Mouse (Mus musculus) erythroblast, embryonic 14.5 days (primary cell): ENCODE measurements around the gene Senp2. TPM values are rescaled to one million over a fixed set of nuclear protein-coding genes. Genes with fewer than 3 reads are reported as not detected.

Source experiments
- H3K27me3 ChIP-seq: 2 replicates; pipeline ENCODE4 v1.6.1; 2012; ENCODE audit warnings: inconsistent platforms; ENCODE audit not compliant: control insufficient read depth
- H3K36me3 ChIP-seq: 2 replicates; pipeline ENCODE4 v1.6.1; 2012; ENCODE audit warnings: mild to moderate bottlenecking, inconsistent platforms; ENCODE audit not compliant: control insufficient read depth
- H3K4me1 ChIP-seq: 2 replicates; pipeline ENCODE4 v1.6.1; 2012; ENCODE audit warnings: inconsistent platforms; ENCODE audit not compliant: control insufficient read depth
- H3K4me3 ChIP-seq: replicated peaks from 2 replicates; pipeline ENCODE3; 2012; ENCODE audit warnings: moderate library complexity, mild to moderate bottlenecking, inconsistent platforms
- H3K9me3 ChIP-seq: 2 replicates; pipeline ENCODE4 v1.6.1; 2012; ENCODE audit warnings: low read length, inconsistent platforms, mixed read lengths; ENCODE audit not compliant: control insufficient read depth
- GATA1 ChIP-seq: IDR thresholded peaks from 2 replicates; pipeline ENCODE4 v1.6.1; 2012; ENCODE audit warnings: low read length, inconsistent platforms, mixed read lengths
- TAL1 ChIP-seq: IDR thresholded peaks from 3 replicates; pipeline ENCODE4 v1.6.1; 2012; ENCODE audit warnings: low read length, inconsistent platforms, mixed read lengths
- polyA plus RNA-seq: library from polyadenylated mRNA; stranded (reverse); fragments of >175 nt; gene quantifications from 2 replicates; pipeline ENCODE4 v1.2.3, GENCODE M21; 2012

The Senp2 gene
- polyA plus RNA-seq, 1 experiment, result 1.5 TPM

GRCm38 (mm10) chr16:22071361-22071760 is 62.1 kb downstream of the Senp2 start:
- no peaks in the 10 kb centered on the region for H3K9me3 ChIP-seq
- no peak overlapping the region for H3K4me3 ChIP-seq
- no peaks in the 10 kb centered on the region for H3K4me1 ChIP-seq
- TF ChIP-seq GATA1 (no peak), TAL1 (no peak)
- peaks cover 2% of the 10 kb centered on the region; the same call in 1 of the 2 replicates for H3K36me3 ChIP-seq
- H3K27me3 ChIP-seq, result no peaks in the 10 kb centered on the region

DNA sequence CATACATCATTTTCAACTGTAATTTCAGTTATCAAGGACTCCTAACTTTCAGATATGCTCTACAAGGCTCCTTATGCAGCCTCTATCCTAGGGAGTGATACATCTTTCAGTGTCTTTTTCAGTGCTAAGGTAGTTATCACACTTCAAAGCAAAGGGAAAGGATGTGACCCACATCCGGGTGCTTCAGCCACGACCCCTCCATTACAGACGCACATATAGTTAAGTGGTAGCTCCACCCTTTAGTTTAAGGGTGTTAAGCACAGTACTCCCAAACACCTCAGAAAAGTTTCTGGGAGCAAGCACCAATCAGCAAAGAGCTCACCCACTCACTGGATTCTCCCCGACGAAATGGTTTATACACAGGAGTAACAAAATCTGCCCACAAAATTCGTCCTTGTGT is 65.8 kb downstream of the Senp2 start:
- Histone ChIP-seq H3K27me3 (no peaks in the 10 kb centered on the region), H3K9me3 (no peaks in the 10 kb centered on the region), H3K4me3 (no peak overlapping the region), H3K4me1 (no peaks in the 10 kb centered on the region), H3K36me3 (peaks cover 2% of the 10 kb centered on the region; the same call in 1 of the 2 replicates)
- no peak for TF ChIP-seq TAL1
- no peak for TF ChIP-seq GATA1

DNA sequence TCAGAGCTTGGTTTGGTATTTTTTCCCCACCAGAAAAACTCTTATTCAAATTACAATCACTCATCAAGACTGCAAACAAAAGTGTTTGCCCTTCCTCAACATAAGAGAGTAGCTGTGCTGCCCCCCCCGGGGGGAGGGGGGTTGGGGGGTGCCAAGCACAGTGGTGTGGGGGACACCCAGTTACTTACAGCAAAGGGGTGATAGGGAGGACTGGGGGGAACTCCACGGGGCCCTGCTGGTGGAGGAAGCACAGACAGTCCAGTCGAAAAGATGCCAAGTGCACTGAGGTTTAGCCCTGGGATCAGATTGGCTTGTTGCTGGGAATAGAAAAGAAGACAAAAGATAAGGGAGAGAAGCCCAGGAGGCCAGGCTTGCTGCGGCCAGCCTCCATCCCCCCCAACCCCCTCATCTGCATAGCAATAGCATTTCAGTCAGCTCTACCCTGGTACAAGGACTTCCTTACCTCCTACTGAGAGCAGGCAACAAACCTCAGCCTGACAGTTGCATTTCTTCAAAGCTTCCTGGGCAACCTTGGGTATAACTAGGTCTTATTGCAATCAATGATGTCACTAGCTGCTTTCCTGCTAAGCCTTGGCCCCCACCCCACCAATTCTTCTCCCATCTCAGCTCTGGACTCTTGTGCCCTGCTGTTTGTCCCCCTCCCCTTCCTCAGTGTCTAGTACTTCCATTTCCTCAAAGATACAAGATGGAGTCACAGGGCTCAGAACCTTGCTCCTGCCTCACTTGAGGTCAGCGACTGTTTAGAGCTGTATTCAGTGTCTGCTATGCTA is 66.7 kb downstream of the Senp2 start:
- TF ChIP-seq TAL1, result no peak
- TF ChIP-seq GATA1, result no peak
- H3K4me1 ChIP-seq, result no peaks in the 10 kb centered on the region
- peaks cover 2% of the 10 kb centered on the region; the same call in 1 of the 2 replicates for H3K36me3 ChIP-seq
- H3K4me3 ChIP-seq, result no peak overlapping the region
- no peaks in the 10 kb centered on the region for H3K9me3 ChIP-seq
- H3K27me3 ChIP-seq, result no peaks in the 10 kb centered on the region

- H3K9me3 ChIP-seq, result no peaks in the 10 kb centered on the region
- TF ChIP-seq TAL1 (no peak), GATA1 (no peak)
- H3K4me3 ChIP-seq, result no peak overlapping the region
- H3K4me1 ChIP-seq, result no peaks in the 10 kb centered on the region
- H3K36me3 ChIP-seq, result peaks cover 2% of the 10 kb centered on the region; the same call in 1 of the 2 replicates
- no peaks in the 10 kb centered on the region for H3K27me3 ChIP-seq
Observed at GRCm38 (mm10) chr16:22076620-22076941, 67.3 kb downstream of the Senp2 start.

- no peak for TF ChIP-seq GATA1
- TF ChIP-seq TAL1, result no peak
- H3K27me3 ChIP-seq, result no peaks in the 10 kb centered on the region
- no peaks in the 10 kb centered on the region for H3K4me1 ChIP-seq
- H3K4me3 ChIP-seq, result no peak overlapping the region
- no peaks in the 10 kb centered on the region for H3K9me3 ChIP-seq
- H3K36me3 ChIP-seq, result peaks cover 2% of the 10 kb centered on the region; the same call in 1 of the 2 replicates
Observed at GRCm38 (mm10) chr16:22080125-22080710, 70.9 kb downstream of the Senp2 start.

- Histone ChIP-seq H3K4me1 (no peaks in the 10 kb centered on the region), H3K27me3 (no peaks in the 10 kb centered on the region), H3K4me3 (no peak overlapping the region), H3K9me3 (no peaks in the 10 kb centered on the region), H3K36me3 (no peaks in the 10 kb centered on the region; the same call in 1 of the 2 replicates)
- TF ChIP-seq GATA1 (no peak), TAL1 (no peak)
Observed at GRCm38 (mm10) chr16:22085411-22085810, 76.1 kb downstream of the Senp2 start.

GRCm38 (mm10) chr16:22091255-22091783 is 82.0 kb downstream of the Senp2 start:
- TF ChIP-seq TAL1, result no peak
- TF ChIP-seq GATA1, result no peak
- Histone ChIP-seq H3K4me1 (no peaks in the 10 kb centered on the region; the same call in 1 of the 2 replicates), H3K36me3 (no peaks in the 10 kb centered on the region), H3K9me3 (no peaks in the 10 kb centered on the region), H3K27me3 (no peaks in the 10 kb centered on the region), H3K4me3 (no peak overlapping the region)

DNA sequence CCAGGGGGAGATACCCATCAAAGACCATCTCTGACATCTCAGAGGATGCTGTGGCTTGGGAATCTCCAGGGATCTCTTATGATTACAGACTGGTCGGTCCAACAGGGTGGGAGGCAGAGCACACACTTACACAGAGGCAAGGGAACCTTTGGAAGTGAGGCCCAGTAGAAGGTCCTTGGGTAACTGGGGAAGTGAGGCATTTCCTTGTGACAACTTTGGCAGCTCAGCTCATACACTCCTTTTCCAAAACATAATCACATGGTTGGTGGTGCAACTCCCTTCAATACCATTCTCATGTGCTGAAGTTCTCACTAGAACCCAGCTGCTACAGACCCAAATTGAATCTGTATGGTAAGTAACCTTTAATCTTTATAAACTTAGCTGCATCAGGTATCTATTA is 86.5 kb downstream of the Senp2 start:
- no peak overlapping the region for H3K4me3 ChIP-seq
- H3K9me3 ChIP-seq, result no peaks in the 10 kb centered on the region
- no peaks in the 10 kb centered on the region; the same call in 1 of the 2 replicates for H3K4me1 ChIP-seq
- TF ChIP-seq GATA1, result no peak
- no peak for TF ChIP-seq TAL1
- no peaks in the 10 kb centered on the region for H3K36me3 ChIP-seq
- no peaks in the 10 kb centered on the region for H3K27me3 ChIP-seq

DNA sequence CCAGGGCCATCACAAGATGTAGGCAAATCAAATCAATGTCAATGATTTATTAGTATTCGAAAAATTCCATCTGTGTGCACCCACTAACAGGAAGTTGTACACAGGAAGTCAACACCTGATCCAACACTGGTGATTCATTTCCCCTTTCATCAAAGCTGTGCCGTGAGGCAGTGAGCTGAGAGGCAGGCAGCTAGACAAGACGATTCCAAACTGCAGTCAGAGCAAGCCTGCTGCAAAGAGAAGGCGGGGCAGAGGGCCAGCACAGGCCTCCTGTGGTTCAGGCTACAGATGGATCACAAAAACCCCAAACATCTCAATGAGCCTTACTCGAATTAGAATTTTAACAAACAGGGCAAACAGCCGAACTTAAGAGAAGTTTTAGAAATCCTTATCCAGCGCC is 88.4 kb downstream of the Senp2 start:
- Histone ChIP-seq H3K4me3 (no peak overlapping the region), H3K9me3 (no peaks in the 10 kb centered on the region), H3K27me3 (no peaks in the 10 kb centered on the region), H3K4me1 (no peaks in the 10 kb centered on the region; the same call in 1 of the 2 replicates), H3K36me3 (no peaks in the 10 kb centered on the region)
- no peak for TF ChIP-seq TAL1
- TF ChIP-seq GATA1, result no peak

Other genes starting within 250 kb of the Senp2 start
- 0.05 and 0.13 TPM in 2 replicates for gene Ehhadh, start 221.7 kb upstream of the Senp2 start, polyA plus RNA-seq
- gene Map3k13, start 215.1 kb upstream of the Senp2 start, polyA plus RNA-seq, result 0.01 TPM in 2 replicates
- 0.16 and 0.24 TPM in 2 replicates for gene Tmem41a, start 61.9 kb upstream of the Senp2 start, polyA plus RNA-seq
- 0.06 and 0.08 TPM in 2 replicates for gene Liph, start 13.8 kb upstream of the Senp2 start, polyA plus RNA-seq
- gene Igf2bp2, start 153.8 kb downstream of the Senp2 start, polyA plus RNA-seq, result 0.14 and 0.22 TPM in 2 replicates